Mouse (Mus musculus) gastrocnemius, adult 18-20 months (tissue): ENCODE measurements at regions not wholly inside any gene's neighbourhood (a gene's known extent, or its start where the extent isn't known, plus 50 kb on each side); places are given as distances from the start of the nearest gene placed in this dataset.

ENCODE experiments used
- DNase-seq: peaks from one replicate; pipeline ENCODE4 v3.0.0; 2021; ENCODE audit warnings: low spot score

GRCm38 (mm10) chr4:88948027-88948859, 68.2 kb upstream of the Ifne start:
- no peak for DNase-seq

GRCm38 (mm10) chr4:88941955-88942354, 62.0 kb upstream of the Ifne start:
- no peak for DNase-seq

- DNase-seq: no peak
Observed at GRCm38 (mm10) chr4:88940670-88941069, 60.7 kb upstream of the Ifne start.

- no peak for DNase-seq
Observed at GRCm38 (mm10) chr4:88939397-88939796, 59.4 kb upstream of the Ifne start.

GRCm38 (mm10) chr4:88938712-88939032, 58.7 kb upstream of the Ifne start:
- DNase-seq: no peak

GRCm38 (mm10) chr4:88937866-88938711, 58.1 kb upstream of the Ifne start:
- DNase-seq: no peak

- DNase-seq: no peak
Observed at GRCm38 (mm10) chr4:88936976-88937375, 57.0 kb upstream of the Ifne start.

GRCm38 (mm10) chr4:88935901-88936300, 55.9 kb upstream of the Ifne start:
- no peak for DNase-seq

GRCm38 (mm10) chr4:88935316-88935715, 55.3 kb upstream of the Ifne start:
- no peak for DNase-seq

GRCm38 (mm10) chr4:88934266-88935025, 54.4 kb upstream of the Ifne start:
- DNase-seq: no peak

- no peak for DNase-seq
Observed at GRCm38 (mm10) chr4:88931217-88931616, 51.2 kb upstream of the Ifne start.
